Mouse (Mus musculus) kidney, postnatal 36 days (tissue): ENCODE data around the gene Gsc2.

Experiments
- DNase-seq, 2 experiments: peaks; one replicate each; pipeline ENCODE4 v3.0.0; 2021 to 2022; ENCODE audit warnings: mixed read lengths in 2 of 2

Gsc2 gene

GRCm38 (mm10) chr16:17922163-17922538 is 7.3 kb upstream of the Gsc2 start:
- peak in 1 of 2 experiments; percentile 53 for DNase-seq

- DNase-seq = peak; percentile 97 to 98
Observed at GRCm38 (mm10) chr16:17921325-17922162, 6.7 kb upstream of the Gsc2 start.

- DNase-seq = no peak
Observed at GRCm38 (mm10) chr16:17920586-17920985, 5.7 kb upstream of the Gsc2 start.

GRCm38 (mm10) chr16:17911052-17911595 is 3.7 kb downstream of the Gsc2 start, which contains the start of gene Ess2:
Gene Ess2 (minus strand): TSS chr16:17911348.
- peak; percentile 92 to 96 for DNase-seq

- DNase-seq = no peak
Observed at GRCm38 (mm10) chr16:17898462-17898861, 16.4 kb downstream of the Gsc2 start, which contains the start of the genes Dgcr2 and Tssk2. Gene Dgcr2 (minus strand): TSS chr16:17898562. Gene Tssk2 (plus strand): TSS chr16:17898637.

- no peak for DNase-seq
Observed at GRCm38 (mm10) chr16:17896091-17896490, 18.8 kb downstream of the Gsc2 start.

GRCm38 (mm10) chr16:17893923-17894322 is 20.9 kb downstream of the Gsc2 start, which contains the start of gene Tssk1:
Gene Tssk1 (plus strand): TSS chr16:17894223.
- DNase-seq = no peak

GRCm38 (mm10) chr16:17892606-17893005 is 22.3 kb downstream of the Gsc2 start:
- DNase-seq = peak; percentile 91 to 92

- peak; percentile 99 to 100 for DNase-seq
Observed at GRCm38 (mm10) chr16:17891567-17891959, 23.3 kb downstream of the Gsc2 start, which contains the start of gene Gm20518. Gene Gm20518 (minus strand): TSS chr16:17891671.

GRCm38 (mm10) chr16:17890917-17891566 is 23.8 kb downstream of the Gsc2 start:
- DNase-seq = peak; percentile 94 to 95

GRCm38 (mm10) chr16:17890342-17890727 is 24.5 kb downstream of the Gsc2 start:
- no peak for DNase-seq

- no peak for DNase-seq
Observed at GRCm38 (mm10) chr16:17889689-17890341, 25.0 kb downstream of the Gsc2 start.

GRCm38 (mm10) chr16:17884116-17884515 is 30.7 kb downstream of the Gsc2 start:
- DNase-seq = peak in 1 of 2 experiments; percentile 12

GRCm38 (mm10) chr16:17882196-17882595 is 32.7 kb downstream of the Gsc2 start:
- DNase-seq = peak in 1 of 2 experiments; percentile 13

GRCm38 (mm10) chr16:17879571-17879970 is 35.3 kb downstream of the Gsc2 start:
- no peak for DNase-seq

GRCm38 (mm10) chr16:17876096-17876495 is 38.8 kb downstream of the Gsc2 start:
- DNase-seq = no peak

- DNase-seq = peak; percentile 17 to 30
Observed at GRCm38 (mm10) chr16:17875174-17875573, 39.7 kb downstream of the Gsc2 start.

GRCm38 (mm10) chr16:17872995-17873394 is 41.9 kb downstream of the Gsc2 start:
- DNase-seq = no peak

- DNase-seq = no peak
Observed at GRCm38 (mm10) chr16:17871248-17871647, 43.6 kb downstream of the Gsc2 start.

- peak; percentile 55 to 64 for DNase-seq
Observed at GRCm38 (mm10) chr16:17865770-17866169, 49.1 kb downstream of the Gsc2 start.

GRCm38 (mm10) chr16:17865293-17865692 is 49.6 kb downstream of the Gsc2 start:
- peak in 1 of 2 experiments; percentile 50 for DNase-seq
